Mouse (Mus musculus) midbrain, embryonic 16.5 days (tissue): Measurements from ENCODE around the gene Rbm24. TPM values are rescaled to one million over a fixed set of nuclear protein-coding genes. Genes with fewer than 3 reads are reported as not detected.

Experiments used
- polyA plus RNA-seq: library from polyadenylated mRNA; unstranded; fragments of >200 nt; fragmentation: Nextera tagmentation; extraction: Ambion mirVana; gene quantifications from 2 replicates; pipeline ENCODE4 v1.2.1, GENCODE M21; 2015

Gene Rbm24
- polyA plus RNA-seq, 1 experiment from 2014 or later, result 3.4 TPM

Other genes with a start within 250 kb of the Rbm24 start
- gene Stmnd1, start 144.7 kb upstream of the Rbm24 start, polyA plus RNA-seq, result not detected in 2 replicates
- gene Cap2, start 83.4 kb downstream of the Rbm24 start, polyA plus RNA-seq, result 15.9 and 16.2 TPM in 2 replicates